8 mouse cellular contexts compared by ENCODE assay signal in genomic region chr19:31082226-31082625, GRCm38 (mm10). TPM values are rescaled to one million over a fixed set of nuclear protein-coding genes. Genes with fewer than 3 reads are reported as not detected.
A peak's percentile ranks its signal among the peaks of the same experiment; 100 is the strongest.
DNase-seq lines count a peak whose midpoint lies in the region; ATAC-seq and TF ChIP-seq lines count a peak whose summit lies in the region.

No protein-coding gene starts in this region.

- H3K36me3 ChIP-seq in C2C12 (ENCODE audit: control insufficient read depth, insufficient read depth): peaks cover 31% of the 10 kb centered on the region
- peaks cover 22% of the 10 kb centered on the region for H3K36me3 ChIP-seq in forebrain, embryonic 16.5 days (ENCODE audit: control insufficient read depth, insufficient read depth)
- peaks cover 10% of the 10 kb centered on the region for H3K36me3 ChIP-seq in liver, embryonic 16.5 days (ENCODE audit: control insufficient read depth, insufficient read depth)

- peak overlapping the region; percentile 69 for H3K4me2 ChIP-seq in forebrain, embryonic 16.5 days (ENCODE audit: low read length)
- peak overlapping the region; percentile 60 for H3K4me2 ChIP-seq in liver, embryonic 16.5 days (ENCODE audit: low read depth, low read length)

- 19% methylated on average over 7 of the region's 7 CpGs for WGBS in cerebellum, adult 2 months
- WGBS in forebrain, embryonic 16.5 days: 16% methylated on average over 7 of the region's 7 CpGs
- WGBS in liver, embryonic 16.5 days (ENCODE audit: insufficient replicate concordance): 12% methylated on average over 7 of the region's 7 CpGs

- no peak for TF ChIP-seq CTCF in cerebellum, adult 2 months (IDR thresholded peaks at IDR 0.05; ENCODE audit: borderline replicate concordance, insufficient read depth, low read depth, low read length)
- TF ChIP-seq CTCF in C2C12 (IDR thresholded peaks at IDR 0.05; ENCODE audit: control insufficient read depth, insufficient read depth, insufficient read length): no peak

- H3K27me3 ChIP-seq in cerebellum, adult 2 months (ENCODE audit: control insufficient read depth, insufficient read depth, low read length): no peaks in the 10 kb centered on the region
- H3K27me3 ChIP-seq in C2C12 (ENCODE audit: control insufficient read depth, insufficient read depth, insufficient read length): no peaks in the 10 kb centered on the region
- no peaks in the 10 kb centered on the region for H3K27me3 ChIP-seq in forebrain, embryonic 16.5 days (replicated peaks; ENCODE audit: control insufficient read depth, insufficient read depth, low read length)
- H3K27me3 ChIP-seq in liver, embryonic 16.5 days (ENCODE audit: control insufficient read depth, insufficient read depth, low read depth, low read length): no peaks in the 10 kb centered on the region; the same call in 1 of the 2 replicates

- no peak for TF ChIP-seq POLR2A in cerebellum, adult 2 months (IDR thresholded peaks at IDR 0.05; ENCODE audit: borderline replicate concordance, insufficient read depth, low read length)

- H3K9me3 ChIP-seq in forebrain, embryonic 16.5 days (ENCODE audit: control insufficient read depth, low read length): 0 out of 2 replicates have a peak, but pooled peaks cover 2% of the 10 kb centered on the region
- H3K9me3 ChIP-seq in liver, embryonic 16.5 days (replicated peaks; ENCODE audit: control insufficient read depth, low read length): no peaks in the 10 kb centered on the region

- peak overlapping the region; percentile 35 for H3ac ChIP-seq in C2C12 (ENCODE audit: control insufficient read depth, insufficient read length, low read depth)

- peaks cover 11% of the 10 kb centered on the region for H3K4me1 ChIP-seq in cerebellum, adult 2 months (ENCODE audit: control insufficient read depth, insufficient read depth, low read length)
- peaks cover 20% of the 10 kb centered on the region for H3K4me1 ChIP-seq in forebrain, embryonic 16.5 days (replicated peaks; ENCODE audit: control insufficient read depth, insufficient read depth, low read length)
- H3K4me1 ChIP-seq in liver, embryonic 16.5 days (ENCODE audit: control insufficient read depth, low read depth, low read length): peaks cover 13% of the 10 kb centered on the region

- no peak overlapping the region; the same call in 1 of the 2 replicates for H3K27ac ChIP-seq in cerebellum, adult 2 months (ENCODE audit: insufficient read depth, low read length)
- peak overlapping the region; percentile 75 for H3K27ac ChIP-seq in forebrain, embryonic 16.5 days (ENCODE audit: low read length)
- 0 out of 2 replicates have a peak overlapping the region, but pooled peaks have one; percentile 1 for H3K27ac ChIP-seq in liver, embryonic 16.5 days (ENCODE audit: low read length)

- peak; percentile 45 for ATAC-seq in forebrain, embryonic 16.5 days
- ATAC-seq in liver, embryonic 16.5 days (ENCODE audit: low read depth): no peak
- no peak for ATAC-seq in erythroid progenitor cell, adult 5-6 weeks (replicated peaks; ENCODE audit: low FRiP score, poor library complexity, severe bottlenecking)

- peak overlapping the region; percentile 55; the same call in 1 of the 2 replicates for H3K9ac ChIP-seq in forebrain, embryonic 16.5 days (replicated peaks; ENCODE audit: low read depth, low read length)
- no peak overlapping the region for H3K9ac ChIP-seq in liver, embryonic 16.5 days (ENCODE audit: low read depth, low read length)

- peaks cover 32% of the 10 kb centered on the region for H3K79me3 ChIP-seq in C2C12 (ENCODE audit: low read depth)

- H3K4me3 ChIP-seq in cerebellum, adult 2 months (replicated peaks; ENCODE audit: insufficient read depth, low read depth, low read length): peak overlapping the region; percentile 96
- H3K4me3 ChIP-seq in C2C12 (ENCODE audit: insufficient read depth, poor library complexity, severe bottlenecking): peak overlapping the region; percentile 85
- peak overlapping the region; percentile 80 for H3K4me3 ChIP-seq in forebrain, embryonic 16.5 days (replicated peaks; ENCODE audit: low read length)
- peak overlapping the region; percentile 64 for H3K4me3 ChIP-seq in liver, embryonic 16.5 days (ENCODE audit: low read depth, low read length)

- no peak for DNase-seq in cerebellum, adult 2 months
- no peak for DNase-seq in cerebellum, adult 11 months
- no peak for DNase-seq in Muller cell, postnatal 12 days (ENCODE audit: inconsistent ontology term)
- no peak for DNase-seq in layer of hippocampus, adult 11-12 months (ENCODE audit: low spot score)

- H3K79me2 ChIP-seq in C2C12 (ENCODE audit: control insufficient read depth, insufficient read depth): peaks cover 41% of the 10 kb centered on the region

TF ChIP-seq in C2C12, 6 proteins besides CTCF, POLR2A, EP300 and RAD21:
- TF ChIP-seq FOSL1 (IDR thresholded peaks at IDR 0.05; ENCODE audit: insufficient read depth, low read length, poor library complexity, severe bottlenecking) (no peak), MYOD1 (IDR thresholded peaks at IDR 0.05; ENCODE audit: control insufficient read depth, insufficient read length, low read depth) (no peak), MAX (IDR thresholded peaks at IDR 0.05) (no peak), USF1 (IDR thresholded peaks at IDR 0.05; ENCODE audit: low read depth) (no peak), CEBPB (IDR thresholded peaks at IDR 0.05; ENCODE audit: low read depth) (no peak), MYOG (IDR thresholded peaks at IDR 0.05; ENCODE audit: control insufficient read depth, extremely low read depth, insufficient read length) (no peak)

RNA-seq across cellular contexts. Expression of gene Cstf2t, which starts 0.4 kb away (rescaled TPM):
- 42.1 and 44.3 TPM in 2 replicates for polyA plus RNA-seq in cerebellum, adult 2 months (2012; rRNA removed)
- 16.8 TPM for polyA plus RNA-seq in C2C12 (2012; fragmentation: generic; extraction: Trizol)
- polyA plus RNA-seq in forebrain, embryonic 16.5 days (2015; fragmentation: Nextera tagmentation; extraction: Ambion mirVana): 78.2 and 86.1 TPM in 2 replicates
- 10.8 and 11.1 TPM in 2 replicates for polyA plus RNA-seq in liver, embryonic 16.5 days (2015; fragmentation: Nextera tagmentation; extraction: Ambion mirVana)
- total RNA-seq in erythroid progenitor cell, adult 5-6 weeks (2015; ENCODE audit: low replicate concordance): 6.3 and 9.0 TPM in 2 replicates
- 5.4 and 9.6 TPM in 2 replicates for total RNA-seq in erythroid progenitor cell, adult 5-6 weeks (2017; ENCODE audit: low replicate concordance)
